Mouse (Mus musculus) G1E (cell line): ENCODE measurements around the gene Capg.

Experiments used
- CTCF ChIP-seq: IDR thresholded peaks from 2 replicates; pipeline ENCODE4 v1.5.1; 2012; ENCODE audit warnings: low read depth, low read length, inconsistent platforms, mixed read lengths
- TAL1 ChIP-seq: conservative IDR thresholded peaks from 2 replicates; pipeline ENCODE4 v1.6.1; 2012; ENCODE audit warnings: low read depth, low read length, inconsistent platforms, mixed read lengths

DNA sequence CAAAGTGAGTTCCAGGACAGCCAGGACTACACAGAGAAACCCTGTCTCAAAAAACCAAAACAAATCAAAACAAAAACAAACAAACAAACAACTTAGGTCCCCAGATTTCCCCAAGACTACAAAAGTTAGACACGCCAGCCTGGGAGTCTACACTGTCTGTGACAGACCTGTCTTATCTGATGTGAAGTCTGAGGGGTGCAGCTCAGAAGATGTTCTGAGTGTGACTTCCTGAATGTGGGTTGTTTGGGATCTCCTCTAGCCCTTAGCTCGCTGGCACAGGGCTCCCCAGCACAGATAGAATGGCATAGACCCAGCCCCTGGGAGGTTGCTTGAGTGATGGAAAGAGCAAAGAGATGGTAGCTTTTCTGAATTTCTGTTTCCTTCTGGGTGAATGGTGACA lies 20.0 kb upstream of the Capg start:
- no peak for TF ChIP-seq CTCF
- TF ChIP-seq TAL1, result no peak
